Mouse (Mus musculus) CH12.LX (cell line): Measurements from ENCODE around the gene Aaed1. TPM values are rescaled to one million over a fixed set of nuclear protein-coding genes. Genes with fewer than 3 reads are reported as not detected.

Experiments used
- DNase-seq: peaks from one replicate; pipeline ENCODE4 v3.0.0-alpha.2; 2013; ENCODE audit errors: extremely low read depth
- H3K27ac ChIP-seq: 2 replicates; pipeline ENCODE4 v1.5.1; 2012; ENCODE audit warnings: low read depth, mild to moderate bottlenecking, control low read depth, moderate library complexity; ENCODE audit not compliant: insufficient read depth
- H3K27me3 ChIP-seq: replicated peaks from 2 replicates; pipeline ENCODE3; 2012; ENCODE audit warnings: inconsistent platforms
- H3K36me3 ChIP-seq, 2 experiments: replicated peaks in 1 of 2; 2 replicates each; pipeline versions ENCODE3 to v1.6.1; 2012; ENCODE audit warnings: inconsistent platforms in 1 of 2, low read length in 1 of 2, mild to moderate bottlenecking in 1 of 2, mixed read lengths in 1 of 2, moderate library complexity in 1 of 2; ENCODE audit not compliant: control insufficient read depth in 1 of 2, insufficient read depth in 1 of 2
- H3K4me1 ChIP-seq, 2 experiments: 2 replicates each; pipeline ENCODE4 v1.6.1; 2012; ENCODE audit warnings: inconsistent platforms in 1 of 2, moderate library complexity in 1 of 2; ENCODE audit not compliant: insufficient read depth in 2 of 2, control insufficient read depth in 1 of 2
- H3K4me2 ChIP-seq: 2 replicates; pipeline ENCODE4 v1.6.1; 2012; ENCODE audit warnings: low read depth, mild to moderate bottlenecking, control low read depth; ENCODE audit not compliant: poor library complexity, insufficient read depth, severe bottlenecking
- H3K4me3 ChIP-seq, 3 experiments: fragments of 150-350 bp in 1 of 3; sonication (generic) in 1 of 3; replicated peaks in 1 of 3; 2 replicates each; pipeline versions ENCODE3 to v1.5.1; 2011 to 2012; ENCODE audit warnings: low read depth in 2 of 3, low read length in 2 of 3, mild to moderate bottlenecking in 2 of 3, moderate library complexity in 2 of 3, control low read depth in 1 of 3, improper control_type of control experiment in 1 of 3, inconsistent platforms in 1 of 3, mixed read lengths in 1 of 3; ENCODE audit not compliant: poor library complexity in 1 of 3
- H3K79me2 ChIP-seq: replicated peaks from 2 replicates; pipeline ENCODE4 v1.6.1; 2012; ENCODE audit warnings: mild to moderate bottlenecking, moderate library complexity; ENCODE audit not compliant: control insufficient read depth, poor library complexity, insufficient read depth, severe bottlenecking; ENCODE audit errors: extremely low read depth
- H3K9ac ChIP-seq: 2 replicates; pipeline ENCODE4 v1.6.1; 2012; ENCODE audit warnings: low read depth, mild to moderate bottlenecking, control low read depth, moderate library complexity; ENCODE audit not compliant: insufficient read depth
- H3K9me3 ChIP-seq: replicated peaks from 2 replicates; pipeline ENCODE3; 2012; ENCODE audit warnings: low read length, inconsistent platforms, mixed read lengths
- CHD1 ChIP-seq: IDR thresholded peaks from 2 replicates; pipeline ENCODE4 v1.6.1; 2012; ENCODE audit warnings: low read depth, low read length, improper control_type of control experiment, inconsistent platforms
- CHD2 ChIP-seq: IDR thresholded peaks from 2 replicates; pipeline ENCODE4 v1.6.1; 2011; ENCODE audit warnings: low read length, improper control_type of control experiment
- CTCF ChIP-seq, 2 experiments: IDR thresholded peaks in 1 of 2; conservative IDR thresholded peaks in 1 of 2; 2 replicates each; pipeline ENCODE4 v1.5.1; 2011 to 2012; ENCODE audit warnings: low read depth in 2 of 2, low read length in 2 of 2, improper control_type of control experiment in 1 of 2, inconsistent platforms in 1 of 2, mild to moderate bottlenecking in 1 of 2, moderate library complexity in 1 of 2
- E2F4 ChIP-seq: IDR thresholded peaks from 2 replicates; pipeline ENCODE4 v1.6.1; 2011; ENCODE audit warnings: low read depth, low read length, improper control_type of control experiment; ENCODE audit not compliant: insufficient replicate concordance
- EP300 ChIP-seq: IDR thresholded peaks from 2 replicates; pipeline ENCODE4 v1.6.1; 2011; ENCODE audit warnings: low read length, improper control_type of control experiment
- HCFC1 ChIP-seq: IDR thresholded peaks from 2 replicates; pipeline ENCODE4 v1.6.1; 2012; ENCODE audit warnings: low read depth, mild to moderate bottlenecking, inconsistent platforms, low read length, improper control_type of control experiment
- IRF4 ChIP-seq: IDR thresholded peaks from 2 replicates; pipeline ENCODE4 v1.6.1; 2014; ENCODE audit warnings: low read depth, mild to moderate bottlenecking, inconsistent platforms, low read length, improper control_type of control experiment
- JUN ChIP-seq: IDR thresholded peaks from 2 replicates; pipeline ENCODE4 v1.6.1; 2011; ENCODE audit warnings: low read depth, mild to moderate bottlenecking, low read length, improper control_type of control experiment, moderate library complexity; ENCODE audit not compliant: insufficient read depth
- MAFK ChIP-seq: IDR thresholded peaks from 2 replicates; pipeline ENCODE4 v1.6.1; 2011; ENCODE audit warnings: low read length, improper control_type of control experiment; ENCODE audit not compliant: insufficient replicate concordance
- MAX ChIP-seq: IDR thresholded peaks from 2 replicates; pipeline ENCODE4 v1.6.1; 2011; ENCODE audit warnings: low read length, improper control_type of control experiment
- NRF1 ChIP-seq: IDR thresholded peaks from 2 replicates; pipeline ENCODE4 v1.6.1; 2014; ENCODE audit warnings: low read depth, mild to moderate bottlenecking, inconsistent platforms, low read length, improper control_type of control experiment, moderate library complexity
- PAX5 ChIP-seq: IDR thresholded peaks from 2 replicates; pipeline ENCODE4 v1.6.1; 2012; ENCODE audit warnings: low read length, inconsistent platforms, mixed read lengths
- POLR2A ChIP-seq: IDR thresholded peaks from 2 replicates; pipeline ENCODE4 v1.6.1; 2011; ENCODE audit warnings: low read depth, mild to moderate bottlenecking, improper control_type of control experiment, low read length
- RAD21 ChIP-seq: IDR thresholded peaks from 2 replicates; pipeline ENCODE4 v1.6.1; 2011; ENCODE audit warnings: low read depth, mild to moderate bottlenecking, low read length, improper control_type of control experiment, moderate library complexity
- RCOR1 ChIP-seq: conservative IDR thresholded peaks from 2 replicates; pipeline ENCODE4 v1.6.1; 2012; ENCODE audit warnings: low read depth, mild to moderate bottlenecking, inconsistent platforms, low read length, improper control_type of control experiment
- SIN3A ChIP-seq: IDR thresholded peaks from 2 replicates; pipeline ENCODE4 v1.6.1; 2012; ENCODE audit warnings: low read length, improper control_type of control experiment, inconsistent platforms
- TBP ChIP-seq: conservative IDR thresholded peaks from 2 replicates; pipeline ENCODE4 v1.6.1; 2011; ENCODE audit warnings: low read depth, low read length, improper control_type of control experiment
- TCF12 ChIP-seq: IDR thresholded peaks from 2 replicates; pipeline ENCODE4 v1.6.1; 2014; ENCODE audit warnings: low read depth, mild to moderate bottlenecking, inconsistent platforms, low read length, improper control_type of control experiment
- USF1 ChIP-seq: IDR thresholded peaks from 2 replicates; pipeline ENCODE4 v1.6.1; 2014; ENCODE audit warnings: low read depth, mild to moderate bottlenecking, inconsistent platforms, low read length, improper control_type of control experiment
- USF2 ChIP-seq: conservative IDR thresholded peaks from 2 replicates; pipeline ENCODE4 v1.6.1; 2011; ENCODE audit warnings: low read depth, low read length, improper control_type of control experiment
- ZC3H11A ChIP-seq: IDR thresholded peaks from 2 replicates; pipeline ENCODE4 v1.6.1; 2012; ENCODE audit warnings: low read depth, mild to moderate bottlenecking, inconsistent platforms, low read length, improper control_type of control experiment
- ZKSCAN1 ChIP-seq: IDR thresholded peaks from 2 replicates; pipeline ENCODE4 v1.6.1; 2012; ENCODE audit warnings: low read depth, inconsistent platforms, low read length, improper control_type of control experiment, borderline replicate concordance
- ZNF384 ChIP-seq: IDR thresholded peaks from 2 replicates; pipeline ENCODE4 v1.6.1; 2012; ENCODE audit warnings: low read depth, low read length, improper control_type of control experiment, inconsistent platforms
- dilution Hi-C: fragments of 300-500 bp; cut with MboI; formaldehyde crosslinking; loops from 2 replicates; pipeline ENCODE4 v1.14.3; 2020; ENCODE audit warnings: low sequenced_read_pairs; ENCODE audit not compliant: extremely low pct_unique_long_range_greater_than_20kb, extremely low pct_ligation_motif_present
- in situ Hi-C: fragments of 300-500 bp; cut with MboI; formaldehyde crosslinking; loops from 3 replicates; pipeline ENCODE4 v1.14.3; 2019; ENCODE audit warnings: low sequenced_read_pairs, low pct_ligation_motif_present, low pct_unique_long_range_greater_than_20kb, mixed read lengths
- polyA plus RNA-seq: library from polyadenylated mRNA; unstranded; fragments of >175 nt; gene quantifications from 2 replicates; pipeline ENCODE4 v1.2.1, GENCODE M21; 2012; ENCODE audit warnings: low read depth; ENCODE audit not compliant: insufficient read length
- total RNA-seq, 2 experiments: library from RNA; depleted of rRNA; stranded (reverse); fragments of 300-350 nt in 1 of 2; fragments of >200 nt in 1 of 2; gene quantifications; 2 replicates each; pipeline ENCODE4 v1.2.3; 2012 to 2014

Gene Aaed1
- total and polyA plus RNA-seq, 3 experiments: 8.2 to 22.1 (median 12.2) TPM

- in situ Hi-C loops: loop anchor here (5.0 to 10.0 kb wide), 2 partner anchors 66 to 199 kb away; partner anchors contain the start of gene Aaed1
- Histone ChIP-seq H3K27ac (no peak overlapping the region), H3K9ac (no peak overlapping the region)
- DNase-seq: no peak
- no peak for TF ChIP-seq HCFC1
- no peak for TF ChIP-seq EP300
- TF ChIP-seq TCF12: no peak
- TF ChIP-seq RAD21: no peak
- TF ChIP-seq USF2: no peak
- no peak for TF ChIP-seq USF1
- TF ChIP-seq POLR2A: no peak
- TF ChIP-seq CTCF (conservative IDR thresholded peaks at IDR 0.05 in 1 of 2, IDR thresholded peaks at IDR 0.05 in 1 of 2; ENCODE audit: low read depth in 2 of 2, low read length in 2 of 2): no peak
- no peak for TF ChIP-seq SIN3A
- TF ChIP-seq PAX5: no peak
- no peak for TF ChIP-seq NRF1
- TF ChIP-seq TBP: no peak
- TF ChIP-seq ZC3H11A: no peak
- no peak for TF ChIP-seq MAX
- TF ChIP-seq MAFK: no peak
- TF ChIP-seq ZNF384: no peak
- no peak for TF ChIP-seq JUN
- no peak for TF ChIP-seq IRF4
- TF ChIP-seq CHD1: no peak
- TF ChIP-seq RCOR1: no peak
- TF ChIP-seq, all 38 proteins: peak for 0
- dilution Hi-C loops: no loop called here
- Histone ChIP-seq H3K9me3 (no peaks in the 10 kb centered on the region), H3K4me3 (no peak overlapping the region), H3K4me1 (peaks cover 6 to 45% of the 10 kb centered on the region in 2 experiments; a peak in 3 of 4 replicates), H3K4me2 (no peak overlapping the region), H3K27me3 (no peaks in the 10 kb centered on the region), H3K79me2 (no peaks in the 10 kb centered on the region), H3K36me3 (peaks cover 0 to 10% of the 10 kb centered on the region in 2 experiments)
These were observed 66.4 kb downstream of the Aaed1 start for GRCm38 (mm10) chr13:64246106-64246505.

GRCm38 (mm10) chr13:64244685-64245261 lies 67.7 kb downstream of the Aaed1 start:
- dilution Hi-C loops: no loop called here

More at GRCm38 (mm10) chr13:64244685-64245261, 67.7 kb downstream of the Aaed1 start:
- Histone ChIP-seq H3K4me1 (peaks cover 6 to 50% of the 10 kb centered on the region in 2 experiments; a peak in 3 of 4 replicates), H3K79me2 (no peaks in the 10 kb centered on the region), H3K27me3 (no peaks in the 10 kb centered on the region), H3K4me2 (no peak overlapping the region), H3K9ac (no peak overlapping the region), H3K9me3 (no peaks in the 10 kb centered on the region), H3K4me3 (no peak overlapping the region), H3K36me3 (peaks cover 0 to 10% of the 10 kb centered on the region in 2 experiments), H3K27ac (no peak overlapping the region)
- no peak for DNase-seq
- in situ Hi-C loops: loop anchor here (5.0 to 10.0 kb wide), 2 partner anchors 68 to 200 kb away; partner anchors contain the start of gene Aaed1
- TF ChIP-seq ZKSCAN1 (no peak), CHD2 (no peak), RAD21 (no peak), IRF4 (no peak), E2F4 (no peak), USF1 (no peak), USF2 (no peak), RCOR1 (no peak), CHD1 (no peak), MAX (no peak), TCF12 (no peak), MAFK (no peak), EP300 (no peak)
- TF ChIP-seq, all 38 proteins: peak for 0
